In the genomic region with DNA sequence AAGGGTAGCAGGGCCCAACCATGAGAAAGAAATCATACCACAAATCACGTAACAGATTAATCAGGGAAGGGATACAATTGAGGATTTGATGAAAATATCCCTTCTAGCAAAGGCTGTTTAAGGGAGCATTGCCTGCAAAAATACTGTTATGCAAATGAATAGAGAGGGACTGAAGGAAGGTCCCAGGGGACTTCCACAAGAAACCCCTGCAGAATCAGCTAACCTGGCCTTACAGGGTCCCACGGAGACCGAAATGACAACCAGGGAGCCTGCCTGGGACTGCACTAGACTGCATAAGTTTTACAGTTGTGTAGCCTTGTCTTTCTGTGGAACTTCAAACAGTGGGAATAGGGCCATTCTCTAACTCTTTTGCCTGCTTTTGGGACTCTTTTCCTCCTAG, we compare ENCODE assay signal across 27 mouse cellular contexts.
"Had no signal": no experiment of that assay in that cellular context is flagged by ENCODE, and none has a peak within 500 bp of the region (broad histone marks: within the 10 kb centered on the region; RNA-seq: fewer than 3 reads in every experiment).

No protein-coding gene starts in this region.

- H3K9ac ChIP-seq: embryonic facial prominence, embryonic 12.5 days; embryonic facial prominence, embryonic 13.5 days; embryonic facial prominence, embryonic 15.5 days; forebrain, embryonic 12.5 days; forebrain, embryonic 13.5 days; forebrain, embryonic 15.5 days; forebrain, postnatal 0 days had no signal

- H3K27me3 ChIP-seq: embryonic facial prominence, embryonic 12.5 days; embryonic facial prominence, embryonic 13.5 days; embryonic facial prominence, embryonic 15.5 days; forebrain, embryonic 12.5 days; forebrain, embryonic 13.5 days; forebrain, embryonic 15.5 days had no signal

- H3K36me3 ChIP-seq: embryonic facial prominence, embryonic 10.5 days; embryonic facial prominence, embryonic 12.5 days; embryonic facial prominence, embryonic 13.5 days; embryonic facial prominence, embryonic 15.5 days; forebrain, embryonic 10.5 days; forebrain, embryonic 12.5 days; forebrain, embryonic 15.5 days; heart, embryonic 10.5 days had no signal

- H3K4me3 ChIP-seq: embryonic facial prominence, embryonic 10.5 days; embryonic facial prominence, embryonic 12.5 days; embryonic facial prominence, embryonic 13.5 days; embryonic facial prominence, embryonic 15.5 days; erythroblast, embryonic 14.5 days; forebrain, embryonic 10.5 days; forebrain, embryonic 12.5 days; forebrain, embryonic 13.5 days; forebrain, embryonic 15.5 days; gastrocnemius, adult 2 months; heart, adult 2 months; heart, embryonic 10.5 days had no signal

- DNase-seq: cerebellum, postnatal 10 days; cerebellum, postnatal 14 days; cerebellum, postnatal 25 days; cerebellum, postnatal 36 days; embryo, embryonic 11 days; forebrain, postnatal 0 days; gastrocnemius, adult 2 months; gastrocnemius, postnatal 10 days; gastrocnemius, postnatal 14 days; gastrocnemius, postnatal 25 days; gastrocnemius, postnatal 36 days; heart, adult 11 months; heart, adult 18-20 months; heart, adult 2 months had no signal

- H3K9me3 ChIP-seq: embryonic facial prominence, embryonic 10.5 days; embryonic facial prominence, embryonic 12.5 days; embryonic facial prominence, embryonic 13.5 days; embryonic facial prominence, embryonic 15.5 days; forebrain, embryonic 10.5 days; forebrain, embryonic 12.5 days; forebrain, embryonic 13.5 days; forebrain, embryonic 15.5 days; heart, embryonic 10.5 days had no signal

- ATAC-seq: forebrain, embryonic 13.5 days; forebrain, embryonic 14.5 days; forebrain, embryonic 15.5 days; forebrain, embryonic 16.5 days; forebrain, postnatal 0 days had no signal

- H3K4me1 ChIP-seq: embryonic facial prominence, embryonic 10.5 days; embryonic facial prominence, embryonic 12.5 days; embryonic facial prominence, embryonic 13.5 days; embryonic facial prominence, embryonic 15.5 days; heart, embryonic 10.5 days had no signal

- H3K27ac ChIP-seq: embryonic facial prominence, embryonic 10.5 days; embryonic facial prominence, embryonic 12.5 days; embryonic facial prominence, embryonic 13.5 days; embryonic facial prominence, embryonic 15.5 days; forebrain, embryonic 10.5 days; forebrain, embryonic 12.5 days; forebrain, embryonic 13.5 days; forebrain, embryonic 15.5 days; gastrocnemius, adult 2 months; heart, adult 2 months; heart, embryonic 10.5 days had no signal

- H3K4me2 ChIP-seq: embryonic facial prominence, embryonic 12.5 days; embryonic facial prominence, embryonic 13.5 days; embryonic facial prominence, embryonic 15.5 days; forebrain, embryonic 12.5 days; forebrain, embryonic 13.5 days; forebrain, embryonic 15.5 days; heart, embryonic 11.5 days had no signal
